Mouse (Mus musculus): Measurements from ENCODE around the gene Pde4d. TPM values are rescaled to one million over a fixed set of nuclear protein-coding genes. Genes with fewer than 3 reads are reported as not detected.
"Not testable (repeated sequence)": the region's sequence is repeated elsewhere in the genome, so short reads cannot be mapped to it uniquely, and the experiment has no call there.

Gene Pde4d
- polyA plus RNA-seq, 1 experiment from 2014 or later, result 14.9 TPM

DNA sequence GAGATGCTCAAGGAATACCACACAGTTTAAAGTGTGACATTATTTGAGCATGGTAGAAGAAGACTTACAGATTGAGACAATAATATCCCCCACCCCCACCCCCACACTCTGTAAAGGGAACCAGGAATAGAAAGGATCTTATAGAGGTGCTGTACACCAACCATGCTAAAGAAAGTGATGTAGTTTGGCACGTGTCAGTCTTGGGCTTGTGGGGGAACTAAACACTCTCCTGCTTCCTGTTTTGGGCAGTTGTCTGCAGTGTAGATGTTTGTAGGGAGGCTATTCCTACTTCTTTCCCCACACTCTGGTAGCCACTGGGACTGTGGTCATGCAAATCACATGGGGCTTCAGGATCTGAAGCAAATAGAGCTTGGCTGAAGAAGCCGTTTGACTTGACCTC is 236.5 kb downstream of the Pde4d start:
- no peaks in the 10 kb centered on the region for H3K27me3 ChIP-seq (ENCODE audit: control insufficient read depth, insufficient read depth, low read depth, low read length)
- H3K36me3 ChIP-seq (ENCODE audit: control insufficient read depth, insufficient read depth, low read length), result no peaks in the 10 kb centered on the region
- no peak overlapping the region for H3K27ac ChIP-seq (ENCODE audit: low read length)
- no peaks in the 10 kb centered on the region for H3K9me3 ChIP-seq (ENCODE audit: control insufficient read depth, low read length)
- 74% methylated on average over 2 of the region's 2 CpGs for WGBS
- no peaks in the 10 kb centered on the region for H3K4me1 ChIP-seq (replicated peaks; ENCODE audit: control insufficient read depth, insufficient read depth, low read length)
- H3K9ac ChIP-seq (ENCODE audit: low read length), result no peak overlapping the region
- no peak for ATAC-seq (ENCODE audit: low read depth)
- no peak overlapping the region for H3K4me3 ChIP-seq (ENCODE audit: low read length)
- no peak overlapping the region for H3K4me2 ChIP-seq (ENCODE audit: low read depth, low read length)

DNA sequence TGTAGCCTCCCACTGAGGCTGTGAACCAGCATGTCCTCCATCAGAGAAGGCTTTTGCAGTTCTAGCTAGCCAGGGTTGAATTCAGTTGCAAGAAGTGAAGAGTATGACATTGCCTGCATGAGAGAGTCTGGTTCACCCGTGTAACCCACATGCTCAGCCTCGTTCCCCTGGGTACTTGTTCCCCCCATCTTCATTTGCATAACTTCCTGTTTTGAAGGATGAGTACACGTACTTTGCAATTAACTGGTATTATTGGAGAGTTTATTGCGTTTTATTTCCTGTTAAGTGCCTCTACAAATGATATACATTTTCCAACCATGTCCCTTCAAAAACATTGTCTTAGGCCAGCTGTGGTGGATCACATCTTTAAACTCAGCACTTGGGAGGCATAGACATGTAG is 237.1 kb downstream of the Pde4d start:
- Histone ChIP-seq H3K27me3 (ENCODE audit: control insufficient read depth, insufficient read depth, low read depth, low read length) (no peaks in the 10 kb centered on the region), H3K9me3 (ENCODE audit: control insufficient read depth, low read length) (no peaks in the 10 kb centered on the region)

DNA sequence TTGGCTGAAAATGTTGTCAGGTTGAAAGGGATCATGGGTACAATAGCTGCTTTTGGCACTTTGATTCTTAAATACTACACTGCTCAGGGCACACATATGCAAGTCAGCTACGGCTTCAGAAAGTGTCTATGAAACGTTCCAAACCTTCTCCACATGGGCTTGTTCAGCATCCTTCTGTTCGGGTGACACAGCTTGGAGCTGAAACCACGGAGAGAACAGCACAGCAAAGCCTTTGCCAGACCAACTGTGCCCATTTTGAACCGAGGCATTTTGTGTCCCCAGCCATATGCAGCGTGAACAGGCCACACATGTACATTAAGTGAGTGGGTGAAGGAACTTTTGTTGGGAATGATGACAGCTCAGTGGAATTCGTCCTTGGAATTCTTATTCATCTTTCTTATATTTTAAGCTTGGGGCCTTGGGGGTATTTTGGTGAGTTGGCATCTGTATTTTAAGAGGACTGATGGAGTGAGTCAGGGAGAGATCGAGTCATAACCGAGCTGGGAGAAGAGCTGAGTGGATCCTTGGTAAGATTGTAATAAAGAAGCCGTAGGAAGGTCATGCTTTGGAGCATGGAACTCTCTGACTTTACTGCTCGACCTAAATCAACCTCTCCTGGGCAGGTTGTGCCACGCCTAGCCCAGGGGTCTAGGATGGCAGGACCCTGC is 243.3 kb downstream of the Pde4d start:
- Histone ChIP-seq H3K4me2 (ENCODE audit: low read depth, low read length) (no peak overlapping the region), H3K4me3 (ENCODE audit: low read length) (no peak overlapping the region), H3K9me3 (ENCODE audit: control insufficient read depth, low read length) (no peaks in the 10 kb centered on the region), H3K36me3 (ENCODE audit: control insufficient read depth, insufficient read depth, low read length) (no peaks in the 10 kb centered on the region), H3K4me1 (replicated peaks; ENCODE audit: control insufficient read depth, insufficient read depth, low read length) (no peaks in the 10 kb centered on the region), H3K9ac (ENCODE audit: low read length) (no peak overlapping the region), H3K27me3 (ENCODE audit: control insufficient read depth, insufficient read depth, low read depth, low read length) (no peaks in the 10 kb centered on the region), H3K27ac (ENCODE audit: low read length) (no peak overlapping the region)
- WGBS, result 76% methylated on average over 12 of the region's 12 CpGs
- ATAC-seq (ENCODE audit: low read depth), result no peak

More for the DNA sequence above, 237.1 kb downstream of the Pde4d start:
- H3K36me3 ChIP-seq (ENCODE audit: control insufficient read depth, insufficient read depth, low read length), result no peaks in the 10 kb centered on the region
- WGBS, result 69% methylated on average over 4 of the region's 4 CpGs
- H3K4me2 ChIP-seq (ENCODE audit: low read depth, low read length), result no peak overlapping the region
- no peak overlapping the region for H3K27ac ChIP-seq (ENCODE audit: low read length)
- H3K9ac ChIP-seq (ENCODE audit: low read length), result no peak overlapping the region
- H3K4me3 ChIP-seq (ENCODE audit: low read length), result no peak overlapping the region
- H3K4me1 ChIP-seq (replicated peaks; ENCODE audit: control insufficient read depth, insufficient read depth, low read length), result no peaks in the 10 kb centered on the region
- no peak for ATAC-seq (ENCODE audit: low read depth)

DNA sequence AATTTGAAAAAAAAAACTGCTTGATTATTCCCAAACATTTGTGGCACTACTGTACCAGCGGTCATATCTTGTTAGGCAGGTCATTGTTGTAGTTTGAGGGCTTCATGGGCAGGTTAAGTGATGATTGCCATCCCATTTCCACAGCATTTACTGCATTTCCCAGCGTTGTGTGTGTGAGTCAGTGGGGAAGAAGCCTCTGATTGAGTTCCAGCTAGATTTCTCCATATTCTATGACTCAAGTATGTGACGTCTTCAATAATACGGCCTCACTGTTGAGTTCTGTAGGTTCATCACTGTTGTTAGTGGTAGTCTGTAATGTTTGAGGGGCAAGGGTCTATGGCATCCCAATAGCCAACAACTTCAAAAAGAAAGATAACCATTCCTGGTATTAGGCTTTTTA is 255.7 kb downstream of the Pde4d start:
- no peak overlapping the region for H3K9ac ChIP-seq (ENCODE audit: low read length)
- 77% methylated on average over 4 of the region's 4 CpGs for WGBS
- ATAC-seq (ENCODE audit: low read depth), result no peak
- H3K27me3 ChIP-seq (ENCODE audit: control insufficient read depth, insufficient read depth, low read depth, low read length), result no peaks in the 10 kb centered on the region
- H3K4me1 ChIP-seq (replicated peaks; ENCODE audit: control insufficient read depth, insufficient read depth, low read length), result no peaks in the 10 kb centered on the region
- H3K27ac ChIP-seq (ENCODE audit: low read length), result no peak overlapping the region
- no peak overlapping the region for H3K4me2 ChIP-seq (ENCODE audit: low read depth, low read length)
- no peaks in the 10 kb centered on the region for H3K36me3 ChIP-seq (ENCODE audit: control insufficient read depth, insufficient read depth, low read length)
- H3K4me3 ChIP-seq (ENCODE audit: low read length), result no peak overlapping the region
- no peaks in the 10 kb centered on the region for H3K9me3 ChIP-seq (ENCODE audit: control insufficient read depth, low read length)

DNA sequence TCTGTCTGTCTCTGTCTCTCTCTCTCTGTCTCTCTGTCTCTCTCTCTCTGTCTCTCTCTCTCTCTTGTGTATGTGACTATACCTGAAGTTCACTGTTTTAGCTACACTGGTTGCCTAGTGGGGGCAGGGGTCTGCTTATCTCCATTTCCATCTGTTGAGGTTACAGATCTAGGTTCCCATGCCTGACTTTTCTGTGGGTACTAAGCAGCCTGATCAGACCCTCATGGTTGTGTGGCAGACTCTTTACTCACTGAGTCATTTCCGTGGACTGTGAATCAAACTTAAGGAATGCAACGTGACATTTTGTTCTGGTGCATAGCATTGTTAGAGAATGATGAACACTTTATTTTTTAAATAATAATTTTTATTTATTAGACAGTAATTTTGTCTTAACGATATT is 264.3 kb downstream of the Pde4d start:
- no peak for ATAC-seq (ENCODE audit: low read depth)
- H3K9me3 ChIP-seq (ENCODE audit: control insufficient read depth, low read length), result no peaks in the 10 kb centered on the region
- H3K27ac ChIP-seq (ENCODE audit: low read length), result no peak overlapping the region
- no peaks in the 10 kb centered on the region for H3K36me3 ChIP-seq (ENCODE audit: control insufficient read depth, insufficient read depth, low read length)
- WGBS, result 67% methylated on average over 3 of the region's 3 CpGs
- no peak overlapping the region for H3K9ac ChIP-seq (ENCODE audit: low read length)
- H3K4me1 ChIP-seq (replicated peaks; ENCODE audit: control insufficient read depth, insufficient read depth, low read length), result no peaks in the 10 kb centered on the region
- H3K4me3 ChIP-seq (ENCODE audit: low read length), result no peak overlapping the region
- no peak overlapping the region for H3K4me2 ChIP-seq (ENCODE audit: low read depth, low read length)
- H3K27me3 ChIP-seq (ENCODE audit: control insufficient read depth, insufficient read depth, low read depth, low read length), result no peaks in the 10 kb centered on the region

DNA sequence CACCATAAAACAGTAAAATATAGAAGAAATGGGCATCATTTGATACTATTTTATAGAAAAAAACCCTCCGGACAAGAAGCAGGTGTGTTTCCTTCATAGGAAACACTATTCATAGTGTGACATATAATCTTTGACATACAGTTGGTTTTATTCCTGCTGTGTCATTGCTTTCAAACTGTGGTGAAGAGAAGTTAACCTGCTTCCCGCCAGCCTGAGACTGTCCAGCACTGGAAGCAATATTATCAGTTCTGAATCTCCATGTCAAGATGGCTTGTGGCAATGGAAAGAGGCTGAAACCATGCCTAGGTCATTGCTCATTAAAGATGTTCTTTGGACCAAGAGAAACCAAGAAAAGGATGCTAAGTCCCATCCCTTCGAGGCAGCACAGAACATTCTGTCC is 265.3 kb downstream of the Pde4d start:
- Histone ChIP-seq H3K4me3 (ENCODE audit: low read length) (no peak overlapping the region), H3K27ac (ENCODE audit: low read length) (no peak overlapping the region), H3K9ac (ENCODE audit: low read length) (no peak overlapping the region), H3K9me3 (ENCODE audit: control insufficient read depth, low read length) (no peaks in the 10 kb centered on the region), H3K27me3 (ENCODE audit: control insufficient read depth, insufficient read depth, low read depth, low read length) (no peaks in the 10 kb centered on the region), H3K4me1 (replicated peaks; ENCODE audit: control insufficient read depth, insufficient read depth, low read length) (no peaks in the 10 kb centered on the region), H3K4me2 (ENCODE audit: low read depth, low read length) (no peak overlapping the region), H3K36me3 (ENCODE audit: control insufficient read depth, insufficient read depth, low read length) (no peaks in the 10 kb centered on the region)
- WGBS, result 76% methylated on average over 3 of the region's 3 CpGs
- no peak for ATAC-seq (ENCODE audit: low read depth)

DNA sequence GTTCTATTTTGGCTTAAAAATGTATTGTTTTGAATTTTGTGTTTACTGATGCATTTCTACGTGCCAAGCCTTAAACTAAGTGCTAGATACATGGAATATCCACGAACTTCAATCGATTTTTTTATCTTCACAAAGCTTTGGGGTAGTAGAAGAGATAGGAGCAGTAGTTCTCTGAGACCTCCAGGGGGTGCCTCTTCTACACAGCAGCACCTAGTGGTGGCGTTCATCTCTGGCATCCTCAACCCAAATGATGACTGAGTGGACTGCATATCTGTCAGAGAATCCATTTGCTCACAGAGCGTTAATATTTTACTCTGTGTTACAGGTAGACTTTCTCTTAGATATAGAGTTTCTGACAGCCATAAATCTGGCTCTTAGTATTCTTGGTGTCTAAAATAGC is 272.5 kb downstream of the Pde4d start:
- Histone ChIP-seq H3K27ac (ENCODE audit: low read length) (no peak overlapping the region), H3K36me3 (ENCODE audit: control insufficient read depth, insufficient read depth, low read length) (no peaks in the 10 kb centered on the region), H3K9ac (ENCODE audit: low read length) (no peak overlapping the region), H3K4me1 (replicated peaks; ENCODE audit: control insufficient read depth, insufficient read depth, low read length) (no peaks in the 10 kb centered on the region), H3K9me3 (ENCODE audit: control insufficient read depth, low read length) (no peaks in the 10 kb centered on the region), H3K4me2 (ENCODE audit: low read depth, low read length) (no peak overlapping the region), H3K4me3 (ENCODE audit: low read length) (no peak overlapping the region), H3K27me3 (ENCODE audit: control insufficient read depth, insufficient read depth, low read depth, low read length) (no peaks in the 10 kb centered on the region)
- WGBS, result 68% methylated on average over 5 of the region's 5 CpGs
- ATAC-seq (ENCODE audit: low read depth), result no peak

DNA sequence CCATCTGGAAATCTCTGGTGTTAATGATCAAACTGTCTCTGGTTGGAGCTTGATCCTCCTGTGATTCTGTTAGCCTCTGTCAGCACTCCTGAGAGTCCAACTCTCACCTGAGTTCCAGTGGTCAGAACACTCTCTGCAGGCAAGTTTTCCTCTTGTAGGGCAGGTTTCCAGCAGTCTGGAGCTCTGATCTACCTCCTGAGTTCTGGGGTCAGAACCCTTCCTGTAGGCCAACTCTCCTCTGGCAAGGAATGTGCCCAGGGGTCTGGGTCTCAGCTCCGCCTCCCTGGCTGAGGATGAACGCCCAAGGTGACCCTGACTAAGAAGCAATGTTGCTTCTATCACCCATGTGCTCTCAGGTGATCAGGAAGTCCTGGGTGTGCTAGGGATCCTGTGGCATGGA is 284.6 kb downstream of the Pde4d start:
- not testable (repeated sequence) for H3K4me3 ChIP-seq (ENCODE audit: low read length); H3K36me3 ChIP-seq (ENCODE audit: control insufficient read depth, insufficient read depth, low read length); H3K4me2 ChIP-seq (ENCODE audit: low read depth, low read length); H3K9me3 ChIP-seq (ENCODE audit: control insufficient read depth, low read length); H3K9ac ChIP-seq (ENCODE audit: low read length); H3K27me3 ChIP-seq (ENCODE audit: control insufficient read depth, insufficient read depth, low read depth, low read length); ATAC-seq (ENCODE audit: low read depth); H3K4me1 ChIP-seq (replicated peaks; ENCODE audit: control insufficient read depth, insufficient read depth, low read length); H3K27ac ChIP-seq (ENCODE audit: low read length)
- WGBS, result 71% methylated on average over 2 of the region's 2 CpGs

DNA sequence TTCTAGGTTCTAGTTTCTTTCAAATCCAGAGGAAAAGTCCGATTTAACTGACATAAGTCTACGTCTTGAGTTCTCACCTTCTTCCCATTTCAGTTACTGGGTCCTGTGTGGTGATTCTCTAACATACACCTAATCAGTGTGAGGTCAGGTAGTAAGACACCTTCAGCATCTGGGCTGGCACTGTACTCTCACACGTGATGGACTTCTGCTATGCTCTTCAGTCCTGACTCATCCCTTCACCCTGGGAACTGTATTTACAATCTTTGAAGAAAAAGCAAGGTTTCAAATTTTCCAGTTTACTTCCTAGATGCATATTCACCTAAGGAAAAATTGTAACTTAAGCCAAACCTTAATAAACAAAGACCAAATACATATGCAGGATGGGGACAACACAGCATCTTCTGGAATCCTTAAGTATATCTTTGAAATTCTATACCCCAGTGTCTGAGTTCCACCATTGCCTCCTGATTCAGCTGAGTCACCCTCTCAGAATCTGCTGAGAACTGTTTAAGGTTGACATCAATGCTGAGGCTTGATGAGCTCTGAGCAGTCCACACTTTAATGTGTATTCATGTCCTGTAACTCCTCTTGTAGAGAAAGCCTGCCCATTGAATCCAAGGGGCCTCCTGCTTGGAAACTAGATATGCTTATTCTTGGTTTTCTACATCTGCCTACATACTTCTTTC is 301.6 kb downstream of the Pde4d start:
- Histone ChIP-seq H3K4me2 (ENCODE audit: low read depth, low read length) (no peak overlapping the region), H3K4me1 (replicated peaks; ENCODE audit: control insufficient read depth, insufficient read depth, low read length) (no peaks in the 10 kb centered on the region), H3K9me3 (ENCODE audit: control insufficient read depth, low read length) (no peaks in the 10 kb centered on the region), H3K36me3 (ENCODE audit: control insufficient read depth, insufficient read depth, low read length) (no peaks in the 10 kb centered on the region), H3K27me3 (ENCODE audit: control insufficient read depth, insufficient read depth, low read depth, low read length) (no peaks in the 10 kb centered on the region), H3K27ac (ENCODE audit: low read length) (no peak overlapping the region), H3K9ac (ENCODE audit: low read length) (no peak overlapping the region), H3K4me3 (ENCODE audit: low read length) (no peak overlapping the region)
- 81% methylated on average over 3 of the region's 3 CpGs for WGBS
- ATAC-seq (ENCODE audit: low read depth), result no peak
